In genomic region chr3:108085281-108085720, GRCm38 (mm10) we compare ENCODE assay signal across 8 mouse cellular contexts. TPM values are rescaled to one million over a fixed set of nuclear protein-coding genes. Genes with fewer than 3 reads are reported as not detected.
A peak's percentile ranks its signal among the peaks of the same experiment; 100 is the strongest.
DNase-seq lines count a peak whose midpoint lies in the region; ATAC-seq lines count a peak whose summit lies in the region.

No protein-coding gene starts in this region.

- WGBS in hindbrain, embryonic 11.5 days: 0% methylated on average over 14 of the region's 14 CpGs
- WGBS in lung, embryonic 16.5 days: 0% methylated on average over 14 of the region's 14 CpGs

- DNase-seq in NIH3T3 (ENCODE audit: low read depth): peak; percentile 94
- DNase-seq in cerebellum, adult 9-11 months: peak; percentile 95
- peak; percentile 75 to 92 for DNase-seq in frontal cortex, adult 2 months (ENCODE audit: extremely low spot score in 1 of 2, low spot score in 1 of 2)
- DNase-seq in hindbrain, embryonic 11.5 days (ENCODE audit: low spot score): peak; percentile 92
- DNase-seq in layer of hippocampus, adult 9-11 months: peak; percentile 92
- DNase-seq in ovary, adult 18-20 months (ENCODE audit: low spot score): peak; percentile 88
- DNase-seq in thymus, postnatal 0 days (ENCODE audit: low spot score): peak; percentile 85

- H3K27ac ChIP-seq in hindbrain, embryonic 11.5 days (ENCODE audit: low read depth, low read length): peak overlapping the region; percentile 88
- peak overlapping the region; percentile 93 for H3K27ac ChIP-seq in lung, embryonic 16.5 days (ENCODE audit: low read length)

- ATAC-seq in hindbrain, embryonic 11.5 days (ENCODE audit: low FRiP score): peak; percentile 87
- peak; percentile 91 for ATAC-seq in lung, embryonic 16.5 days (ENCODE audit: low read depth)

- peak overlapping the region; percentile 100 for H3K4me2 ChIP-seq in hindbrain, embryonic 11.5 days (replicated peaks; ENCODE audit: low read depth, low read length)
- peak overlapping the region; percentile 99 for H3K4me2 ChIP-seq in lung, embryonic 16.5 days (ENCODE audit: low read depth, low read length)

- peaks cover 8% of the 10 kb centered on the region for H3K4me1 ChIP-seq in hindbrain, embryonic 11.5 days (replicated peaks; ENCODE audit: control insufficient read depth, insufficient read depth, low read length)
- H3K4me1 ChIP-seq in lung, embryonic 16.5 days (replicated peaks; ENCODE audit: control insufficient read depth, insufficient read depth, low read length): peaks cover 37% of the 10 kb centered on the region

- H3K36me3 ChIP-seq in hindbrain, embryonic 11.5 days (ENCODE audit: control insufficient read depth, insufficient read depth, low read length): no peaks in the 10 kb centered on the region
- no peaks in the 10 kb centered on the region for H3K36me3 ChIP-seq in lung, embryonic 16.5 days (ENCODE audit: control insufficient read depth, insufficient read depth, low read length)

- no peaks in the 10 kb centered on the region for H3K9me3 ChIP-seq in hindbrain, embryonic 11.5 days (ENCODE audit: control insufficient read depth, low read length)
- H3K9me3 ChIP-seq in lung, embryonic 16.5 days (ENCODE audit: control insufficient read depth, low read length): no peaks in the 10 kb centered on the region

- H3K4me3 ChIP-seq in hindbrain, embryonic 11.5 days (ENCODE audit: low read depth, low read length): peak overlapping the region; percentile 65
- H3K4me3 ChIP-seq in lung, embryonic 16.5 days (ENCODE audit: low read length): peak overlapping the region; percentile 70

- H3K27me3 ChIP-seq in hindbrain, embryonic 11.5 days (ENCODE audit: control insufficient read depth, insufficient read depth, low read length): no peaks in the 10 kb centered on the region
- no peaks in the 10 kb centered on the region for H3K27me3 ChIP-seq in lung, embryonic 16.5 days (ENCODE audit: control insufficient read depth, insufficient read depth, low read depth, low read length)

- peak overlapping the region; percentile 70 for H3K9ac ChIP-seq in hindbrain, embryonic 11.5 days (ENCODE audit: low read depth, low read length)
- peak overlapping the region; percentile 77 for H3K9ac ChIP-seq in lung, embryonic 16.5 days (ENCODE audit: low read length)

RNA-seq across cellular contexts. Expression of gene Ampd2, which starts 1.1 kb away (rescaled TPM):
- polyA plus RNA-seq in frontal cortex, adult 2 months (2012; rRNA removed): 188 and 230 TPM in 2 replicates
- 32.1 and 32.6 TPM in 2 replicates for polyA plus RNA-seq in hindbrain, embryonic 11.5 days (2014; fragmentation: Nextera tagmentation; extraction: Ambion mirVana)
- polyA plus RNA-seq in lung, embryonic 16.5 days (2015; fragmentation: Nextera tagmentation; extraction: Ambion mirVana): 34.5 and 38.5 TPM in 2 replicates
- 29.2 and 31.4 TPM in 2 replicates for polyA plus RNA-seq in thymus, postnatal 0 days (2015; fragmentation: Nextera tagmentation; extraction: Ambion mirVana)

RNA-seq across cellular contexts. Expression of gene Gnat2, which starts 7.3 kb away (rescaled TPM):
- polyA plus RNA-seq in frontal cortex, adult 2 months (2012; rRNA removed): 0.53 and 0.58 TPM in 2 replicates
- polyA plus RNA-seq in hindbrain, embryonic 11.5 days (2014; fragmentation: Nextera tagmentation; extraction: Ambion mirVana): 0.62 and 0.89 TPM in 2 replicates
- 0.80 and 1.6 TPM in 2 replicates for polyA plus RNA-seq in lung, embryonic 16.5 days (2015; fragmentation: Nextera tagmentation; extraction: Ambion mirVana)
- polyA plus RNA-seq in thymus, postnatal 0 days (2015; fragmentation: Nextera tagmentation; extraction: Ambion mirVana): 0.59 and 0.68 TPM in 2 replicates

RNA-seq across cellular contexts. Expression of gene Gstm4, which starts 40.6 kb away (rescaled TPM):
- polyA plus RNA-seq in frontal cortex, adult 2 months (2012; rRNA removed): 12.7 and 15.0 TPM in 2 replicates
- polyA plus RNA-seq in hindbrain, embryonic 11.5 days (2014; fragmentation: Nextera tagmentation; extraction: Ambion mirVana): 11.4 and 12.9 TPM in 2 replicates
- polyA plus RNA-seq in lung, embryonic 16.5 days (2015; fragmentation: Nextera tagmentation; extraction: Ambion mirVana): 17.6 and 18.6 TPM in 2 replicates
- polyA plus RNA-seq in thymus, postnatal 0 days (2015; fragmentation: Nextera tagmentation; extraction: Ambion mirVana): 10.8 and 11.6 TPM in 2 replicates

Comparison
In these comparisons a context has a peak if more than half of its experiments do, and no peak if none do; other contexts are left out.
1. Peak in every context shown above with its lines: DNase-seq, ATAC-seq, H3K4me3 ChIP-seq and H3K27ac ChIP-seq.